Comparison of ENCODE assay signal across 9 mouse cellular contexts in the genomic region with DNA sequence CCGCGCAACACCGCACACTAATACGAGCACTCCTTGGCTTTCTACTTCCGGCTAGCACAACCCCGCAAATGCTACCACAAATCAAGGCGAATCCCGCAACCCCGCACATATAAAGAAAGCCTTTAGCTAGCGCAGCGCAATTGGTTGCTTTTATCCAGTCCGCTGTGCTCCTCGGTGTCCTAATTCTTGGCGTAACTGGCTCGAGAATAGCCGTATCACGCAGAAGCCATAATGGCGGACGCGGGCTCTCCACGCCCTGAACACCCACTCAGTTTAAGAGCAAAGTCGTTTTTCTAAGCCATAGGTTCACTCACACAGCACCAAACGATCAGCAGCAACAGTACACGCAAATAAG.
DNase-seq lines count a peak whose midpoint lies in the region; ATAC-seq lines count a peak whose summit lies in the region.
"Had no signal": no experiment of that assay in that cellular context is flagged by ENCODE, and none has a peak within 500 bp of the region (broad histone marks: within the 10 kb centered on the region; RNA-seq: fewer than 3 reads in every experiment).

No protein-coding gene starts in this region.

- H3K9ac ChIP-seq in liver, embryonic 12.5 days: peak overlapping the region; percentile 66
- H3K9ac ChIP-seq in stomach, embryonic 16.5 days (ENCODE audit: low read length): peak overlapping the region; percentile 67

- H3K9me3 ChIP-seq in megakaryocyte, embryonic 14.5 days: no peaks in the 10 kb centered on the region
- H3K9me3 ChIP-seq in hindbrain, embryonic 10.5 days: 0 out of 2 replicates have a peak, but pooled peaks cover 4% of the 10 kb centered on the region
- no peaks in the 10 kb centered on the region for H3K9me3 ChIP-seq in liver, embryonic 12.5 days (replicated peaks)
- no peaks in the 10 kb centered on the region; the same call in 1 of the 2 replicates for H3K9me3 ChIP-seq in stomach, embryonic 16.5 days (replicated peaks; ENCODE audit: control insufficient read depth, low read length)

- peak overlapping the region; percentile 49; the same call in 1 of the 2 replicates for H3K4me2 ChIP-seq in liver, embryonic 12.5 days
- peak overlapping the region; percentile 3; the same call in 1 of the 2 replicates for H3K4me2 ChIP-seq in stomach, embryonic 16.5 days (ENCODE audit: low read depth, low read length)

- no peaks in the 10 kb centered on the region for H3K36me3 ChIP-seq in megakaryocyte, embryonic 14.5 days (replicated peaks; ENCODE audit: low read length)
- no peaks in the 10 kb centered on the region for H3K36me3 ChIP-seq in hindbrain, embryonic 10.5 days
- peaks cover 12% of the 10 kb centered on the region for H3K36me3 ChIP-seq in liver, embryonic 12.5 days
- H3K36me3 ChIP-seq in stomach, embryonic 16.5 days (ENCODE audit: control insufficient read depth, insufficient read depth, low read length): no peaks in the 10 kb centered on the region

- H3K4me1 ChIP-seq in megakaryocyte, embryonic 14.5 days: peaks cover 13% of the 10 kb centered on the region
- H3K4me1 ChIP-seq in hindbrain, embryonic 10.5 days (replicated peaks): no peaks in the 10 kb centered on the region
- H3K4me1 ChIP-seq in liver, embryonic 12.5 days: peaks cover 5% of the 10 kb centered on the region; the same call in 1 of the 2 replicates
- H3K4me1 ChIP-seq in stomach, embryonic 16.5 days (ENCODE audit: control insufficient read depth, insufficient read depth, low read length): no peaks in the 10 kb centered on the region

- intact Hi-C loops in left cerebral cortex, postnatal 25 days (cut with DNase I): loop anchor here (5.0 kb wide), 2 partner anchors 365 to 455 kb away; no protein-coding TSS in a partner anchor

- peak overlapping the region; percentile 85 for H3K27ac ChIP-seq in hindbrain, embryonic 10.5 days
- H3K27ac ChIP-seq in liver, embryonic 12.5 days: peak overlapping the region; percentile 71
- H3K27ac ChIP-seq in stomach, embryonic 16.5 days (ENCODE audit: low read length): peak overlapping the region; percentile 89

- whole genome bisulfite sequencing in hindbrain, embryonic 10.5 days: 75% methylated on average over 24 of the region's 24 CpGs
- WGBS in liver, embryonic 12.5 days (ENCODE audit: insufficient replicate concordance): 72% methylated on average over 24 of the region's 24 CpGs
- 78% methylated on average over 24 of the region's 24 CpGs for WGBS in stomach, embryonic 16.5 days

- H3K4me3 ChIP-seq in megakaryocyte, embryonic 14.5 days (replicated peaks): peak overlapping the region; percentile 93
- H3K4me3 ChIP-seq in hindbrain, embryonic 10.5 days: peak overlapping the region; percentile 50
- peak overlapping the region; percentile 62 for H3K4me3 ChIP-seq in liver, embryonic 12.5 days
- H3K4me3 ChIP-seq in stomach, embryonic 16.5 days (replicated peaks; ENCODE audit: low read length): peak overlapping the region; percentile 49

- no peak for DNase-seq in hindbrain, embryonic 10.5 days (ENCODE audit: low spot score)
- no peak for DNase-seq in left cerebral cortex, postnatal 25 days (ENCODE audit: low spot score in 2 of 2)
- DNase-seq in gastrocnemius, adult 18-20 months (ENCODE audit: low spot score): no peak
- DNase-seq: layer of hippocampus, adult 9-11 months; right cerebral cortex, postnatal 4 days had no signal

- H3K27me3 ChIP-seq in megakaryocyte, embryonic 14.5 days (replicated peaks): no peaks in the 10 kb centered on the region
- no peaks in the 10 kb centered on the region for H3K27me3 ChIP-seq in hindbrain, embryonic 10.5 days (ENCODE audit: insufficient read depth, poor library complexity, severe bottlenecking)
- no peaks in the 10 kb centered on the region for H3K27me3 ChIP-seq in liver, embryonic 12.5 days (replicated peaks)
- H3K27me3 ChIP-seq in stomach, embryonic 16.5 days (ENCODE audit: control insufficient read depth, insufficient read depth, low read length): no peaks in the 10 kb centered on the region

- no peak for ATAC-seq in megakaryocyte, adult 5-6 weeks (ENCODE audit: poor library complexity, severe bottlenecking)
- ATAC-seq in liver, embryonic 12.5 days: no peak
- peak; percentile 23; the same call in 1 of the 2 replicates for ATAC-seq in stomach, embryonic 16.5 days (ENCODE audit: insufficient read depth, low FRiP score)
